In genomic region chr2:65342057-65342456, GRCm38 (mm10) we compare ENCODE assay signal across 9 mouse cellular contexts. TPM values are rescaled to one million over a fixed set of nuclear protein-coding genes. Genes with fewer than 3 reads are reported as not detected.
A peak's percentile ranks its signal among the peaks of the same experiment; 100 is the strongest.
DNase-seq lines count a peak whose midpoint lies in the region.
"Had no signal": no experiment of that assay in that cellular context is flagged by ENCODE, and none has a peak within 500 bp of the region (broad histone marks: within the 10 kb centered on the region; RNA-seq: fewer than 3 reads in every experiment).

No protein-coding gene starts in this region.

- 73% methylated on average over 10 of the region's 10 CpGs for WGBS in midbrain, embryonic 10.5 days

- peak; percentile 28 for DNase-seq in adrenal gland, postnatal 10 days
- no peak for DNase-seq in adrenal gland, adult 2 months
- DNase-seq in urinary bladder, postnatal 14 days (ENCODE audit: low spot score) = peak; percentile 32
- DNase-seq in urinary bladder, postnatal 25 days (ENCODE audit: low spot score) = no peak
- DNase-seq in lung, postnatal 4 days = peak; percentile 42 to 61
- DNase-seq in thymus, postnatal 4 days = peak; percentile 71
- no peak for DNase-seq in right cerebral cortex, adult 18-20 months
- no peak for DNase-seq in midbrain, embryonic 10.5 days (ENCODE audit: low spot score)

- H3K9me3 ChIP-seq in midbrain, embryonic 10.5 days (replicated peaks) = no peaks in the 10 kb centered on the region
- H3K9me3 ChIP-seq: liver, embryonic 15.5 days had no signal

- H3K4me1 ChIP-seq in midbrain, embryonic 10.5 days = peaks cover 12% of the 10 kb centered on the region
- H3K4me1 ChIP-seq: liver, embryonic 15.5 days had no signal

- no peak overlapping the region for H3K4me3 ChIP-seq in midbrain, embryonic 10.5 days
- H3K4me3 ChIP-seq: liver, embryonic 15.5 days had no signal

- no peaks in the 10 kb centered on the region for H3K27me3 ChIP-seq in midbrain, embryonic 10.5 days (ENCODE audit: low read depth, poor library complexity, severe bottlenecking)
- H3K27me3 ChIP-seq: liver, embryonic 15.5 days had no signal

- H3K27ac ChIP-seq in midbrain, embryonic 10.5 days (replicated peaks) = no peak overlapping the region
- H3K27ac ChIP-seq: liver, embryonic 15.5 days had no signal

- no peaks in the 10 kb centered on the region for H3K36me3 ChIP-seq in midbrain, embryonic 10.5 days
- H3K36me3 ChIP-seq: liver, embryonic 15.5 days had no signal

RNA-seq across cellular contexts. Expression of gene Slc38a11, which starts 21.8 kb away (rescaled TPM):
- total RNA-seq in adrenal gland, postnatal 10 days (2021) = 10 to 100 TPM; 20.9 to 22.6 TPM
- 10 to 100 TPM; 17.4 to 29.9 TPM for total RNA-seq in adrenal gland, adult 2 months (2021)
- polyA plus RNA-seq in adrenal gland, adult 2 months (2012; rRNA removed) = 3.8 and 4.4 TPM in 2 replicates
- polyA plus RNA-seq in midbrain, embryonic 10.5 days (2016; fragmentation: Nextera tagmentation; extraction: Ambion mirVana) = 0.28 and 0.48 TPM in 2 replicates
- polyA plus RNA-seq: liver, embryonic 15.5 days had no signal

Comparison
In these comparisons a context has a peak if more than half of its experiments do, and no peak if none do; other contexts are left out.
1. DNase-seq: peak in adrenal gland, postnatal 10 days (single experiment), urinary bladder, postnatal 14 days (single experiment), lung, postnatal 4 days (2 of 2) and thymus, postnatal 4 days (single experiment); none in adrenal gland, adult 2 months (single experiment), urinary bladder, postnatal 25 days (single experiment), right cerebral cortex, adult 18-20 months (single experiment) and midbrain, embryonic 10.5 days (single experiment).